Mouse (Mus musculus): ENCODE measurements around the gene Itgb3. TPM values are rescaled to one million over a fixed set of nuclear protein-coding genes. Genes with fewer than 3 reads are reported as not detected.
A peak's percentile ranks its signal among the peaks of the same experiment; 100 is the strongest.

Itgb3 gene
- polyA plus RNA-seq, 1 experiment = not detected

GRCm38 (mm10) chr11:104660599-104660998, 52.8 kb downstream of the Itgb3 start:
- WGBS = 97% methylated on average over 4 of the region's 4 CpGs
- Histone ChIP-seq H3K4me1 (ENCODE audit: control insufficient read depth, insufficient read depth, low read length) (no peaks in the 10 kb centered on the region), H3K4me3 (ENCODE audit: insufficient read depth, low read depth, low read length) (no peak overlapping the region), H3K27ac (ENCODE audit: insufficient read depth, low read depth, low read length) (no peak overlapping the region)
- TF ChIP-seq POLR2A (IDR thresholded peaks at IDR 0.05; ENCODE audit: insufficient read depth, low read depth, low read length) = no peak
- no peak for TF ChIP-seq CTCF (IDR thresholded peaks at IDR 0.05; ENCODE audit: insufficient read depth, low read depth, low read length)

- 90% methylated on average over 5 of the region's 5 CpGs for WGBS
- TF ChIP-seq CTCF (IDR thresholded peaks at IDR 0.05; ENCODE audit: insufficient read depth, low read depth, low read length) (no peak), POLR2A (IDR thresholded peaks at IDR 0.05; ENCODE audit: insufficient read depth, low read depth, low read length) (no peak)
- H3K4me1 ChIP-seq (ENCODE audit: control insufficient read depth, insufficient read depth, low read length) = no peaks in the 10 kb centered on the region
- no peak overlapping the region for H3K27ac ChIP-seq (ENCODE audit: insufficient read depth, low read depth, low read length)
- H3K4me3 ChIP-seq (ENCODE audit: insufficient read depth, low read depth, low read length) = no peak overlapping the region
Measured at GRCm38 (mm10) chr11:104661106-104661505, 53.3 kb downstream of the Itgb3 start.

GRCm38 (mm10) chr11:104661531-104662205, 53.9 kb downstream of the Itgb3 start:
- H3K27ac ChIP-seq (ENCODE audit: insufficient read depth, low read depth, low read length) = no peak overlapping the region
- TF ChIP-seq POLR2A (IDR thresholded peaks at IDR 0.05; ENCODE audit: insufficient read depth, low read depth, low read length) (no peak), CTCF (IDR thresholded peaks at IDR 0.05; ENCODE audit: insufficient read depth, low read depth, low read length) (no peak)
- no peaks in the 10 kb centered on the region for H3K4me1 ChIP-seq (ENCODE audit: control insufficient read depth, insufficient read depth, low read length)
- 79% methylated on average over 20 of the region's 20 CpGs for WGBS
- no peak overlapping the region for H3K4me3 ChIP-seq (ENCODE audit: insufficient read depth, low read depth, low read length)

- Histone ChIP-seq H3K27ac (ENCODE audit: insufficient read depth, low read depth, low read length) (no peak overlapping the region), H3K4me3 (ENCODE audit: insufficient read depth, low read depth, low read length) (no peak overlapping the region), H3K4me1 (ENCODE audit: control insufficient read depth, insufficient read depth, low read length) (peaks cover 8% of the 10 kb centered on the region)
- TF ChIP-seq POLR2A (IDR thresholded peaks at IDR 0.05; ENCODE audit: insufficient read depth, low read depth, low read length) (no peak), CTCF (IDR thresholded peaks at IDR 0.05; ENCODE audit: insufficient read depth, low read depth, low read length) (no peak)
- 95% methylated on average over 11 of the region's 11 CpGs for WGBS
Measured at GRCm38 (mm10) chr11:104662573-104662972, 54.8 kb downstream of the Itgb3 start.

GRCm38 (mm10) chr11:104663241-104663877, 55.6 kb downstream of the Itgb3 start:
- TF ChIP-seq POLR2A (IDR thresholded peaks at IDR 0.05; ENCODE audit: insufficient read depth, low read depth, low read length) = no peak
- TF ChIP-seq CTCF (IDR thresholded peaks at IDR 0.05; ENCODE audit: insufficient read depth, low read depth, low read length) = no peak
- 63% methylated on average over 6 of the region's 6 CpGs for WGBS
- H3K27ac ChIP-seq (ENCODE audit: insufficient read depth, low read depth, low read length) = no peak overlapping the region
- H3K4me1 ChIP-seq (ENCODE audit: control insufficient read depth, insufficient read depth, low read length) = peaks cover 15% of the 10 kb centered on the region
- H3K4me3 ChIP-seq (ENCODE audit: insufficient read depth, low read depth, low read length) = no peak overlapping the region

GRCm38 (mm10) chr11:104663878-104664261, 56.1 kb downstream of the Itgb3 start:
- H3K27ac ChIP-seq (ENCODE audit: insufficient read depth, low read depth, low read length) = no peak overlapping the region
- 55% methylated on average over 3 of the region's 3 CpGs for WGBS
- H3K4me3 ChIP-seq (ENCODE audit: insufficient read depth, low read depth, low read length) = no peak overlapping the region
- TF ChIP-seq POLR2A (IDR thresholded peaks at IDR 0.05; ENCODE audit: insufficient read depth, low read depth, low read length) (no peak), CTCF (IDR thresholded peaks at IDR 0.05; ENCODE audit: insufficient read depth, low read depth, low read length) (no peak)
- H3K4me1 ChIP-seq (ENCODE audit: control insufficient read depth, insufficient read depth, low read length) = peaks cover 15% of the 10 kb centered on the region

- Histone ChIP-seq H3K4me1 (ENCODE audit: control insufficient read depth, insufficient read depth, low read length) (peaks cover 15% of the 10 kb centered on the region), H3K4me3 (ENCODE audit: insufficient read depth, low read depth, low read length) (no peak overlapping the region), H3K27ac (ENCODE audit: insufficient read depth, low read depth, low read length) (no peak overlapping the region)
- TF ChIP-seq CTCF (IDR thresholded peaks at IDR 0.05; ENCODE audit: insufficient read depth, low read depth, low read length) (no peak), POLR2A (IDR thresholded peaks at IDR 0.05; ENCODE audit: insufficient read depth, low read depth, low read length) (no peak)
Measured at GRCm38 (mm10) chr11:104664441-104664840, 56.6 kb downstream of the Itgb3 start.

- Histone ChIP-seq H3K4me3 (ENCODE audit: insufficient read depth, low read depth, low read length) (no peak overlapping the region), H3K27ac (ENCODE audit: insufficient read depth, low read depth, low read length) (peak overlapping the region; percentile 48; the same call in 1 of the 2 replicates), H3K4me1 (ENCODE audit: control insufficient read depth, insufficient read depth, low read length) (peaks cover 18% of the 10 kb centered on the region)
- 38% methylated on average over 5 of the region's 5 CpGs for WGBS
- TF ChIP-seq POLR2A (IDR thresholded peaks at IDR 0.05; ENCODE audit: insufficient read depth, low read depth, low read length) = no peak
- no peak for TF ChIP-seq CTCF (IDR thresholded peaks at IDR 0.05; ENCODE audit: insufficient read depth, low read depth, low read length)
Measured at GRCm38 (mm10) chr11:104667399-104667798, 59.6 kb downstream of the Itgb3 start.

GRCm38 (mm10) chr11:104673412-104673811, 65.6 kb downstream of the Itgb3 start:
- H3K4me1 ChIP-seq (ENCODE audit: control insufficient read depth, insufficient read depth, low read length) = peaks cover 3% of the 10 kb centered on the region; the same call in 1 of the 2 replicates
- no peak overlapping the region for H3K4me3 ChIP-seq (ENCODE audit: insufficient read depth, low read depth, low read length)
- no peak for TF ChIP-seq CTCF (IDR thresholded peaks at IDR 0.05; ENCODE audit: insufficient read depth, low read depth, low read length)
- no peak overlapping the region for H3K27ac ChIP-seq (ENCODE audit: insufficient read depth, low read depth, low read length)
- WGBS = 62% methylated on average over 4 of the region's 4 CpGs
